Mouse (Mus musculus) common myeloid progenitor, adult 5-6 weeks (primary cell): Measurements from ENCODE around the gene 2310034G01Rik. TPM values are rescaled to one million over a fixed set of nuclear protein-coding genes. Genes with fewer than 3 reads are reported as not detected.
A peak's percentile ranks its signal among the peaks of the same experiment; 100 is the strongest.

Source experiments
- ATAC-seq: replicated peaks from 2 replicates; pipeline ENCODE4 v1.8.0; 2016; ENCODE audit warnings: low read depth, mild to moderate bottlenecking, moderate TSS enrichment, inconsistent platforms; ENCODE audit not compliant: poor library complexity, severe bottlenecking
- total RNA-seq: library from RNA; stranded (forward); fragments of 200-1000, 187-1606 nt; gene quantifications from 2 replicates; pipeline ENCODE4 v1.2.3, GENCODE M21; 2017

Gene 2310034G01Rik
- total RNA-seq, 1 experiment from 2014 or later: 2.5 TPM

- 0 out of 2 replicates have a peak, but pooled peaks have one; percentile 23 for ATAC-seq
Observed at GRCm38 (mm10) chr19:46316846-46317545, 33.1 kb downstream of the 2310034G01Rik start.

GRCm38 (mm10) chr19:46315752-46316610 lies 34.1 kb downstream of the 2310034G01Rik start:
- no peak for ATAC-seq

GRCm38 (mm10) chr19:46314872-46315742 lies 35.0 kb downstream of the 2310034G01Rik start:
- ATAC-seq: peak; percentile 42

- ATAC-seq: no peak
Observed at GRCm38 (mm10) chr19:46314151-46314601, 35.9 kb downstream of the 2310034G01Rik start.

- ATAC-seq: no peak
Observed at GRCm38 (mm10) chr19:46313591-46313990, 36.5 kb downstream of the 2310034G01Rik start.

GRCm38 (mm10) chr19:46313116-46313515 lies 37.0 kb downstream of the 2310034G01Rik start:
- ATAC-seq: no peak

GRCm38 (mm10) chr19:46312566-46312965 lies 37.5 kb downstream of the 2310034G01Rik start:
- no peak for ATAC-seq

- ATAC-seq: no peak
Observed at GRCm38 (mm10) chr19:46311341-46311740, 38.8 kb downstream of the 2310034G01Rik start.

GRCm38 (mm10) chr19:46310312-46310865 lies 39.7 kb downstream of the 2310034G01Rik start:
- ATAC-seq: no peak

GRCm38 (mm10) chr19:46309651-46310305 lies 40.3 kb downstream of the 2310034G01Rik start:
- no peak for ATAC-seq

GRCm38 (mm10) chr19:46308706-46309435 lies 41.2 kb downstream of the 2310034G01Rik start:
- ATAC-seq: peak; percentile 41

- no peak for ATAC-seq
Observed at GRCm38 (mm10) chr19:46308303-46308702, 41.8 kb downstream of the 2310034G01Rik start.

GRCm38 (mm10) chr19:46307781-46308180 lies 42.3 kb downstream of the 2310034G01Rik start:
- ATAC-seq: no peak

GRCm38 (mm10) chr19:46306751-46307289 lies 43.3 kb downstream of the 2310034G01Rik start:
- no peak for ATAC-seq

GRCm38 (mm10) chr19:46306268-46306610 lies 43.9 kb downstream of the 2310034G01Rik start:
- ATAC-seq: no peak

- ATAC-seq: peak; percentile 43
Observed at GRCm38 (mm10) chr19:46305432-46306267, 44.5 kb downstream of the 2310034G01Rik start.

GRCm38 (mm10) chr19:46304908-46305333 lies 45.2 kb downstream of the 2310034G01Rik start:
- peak; percentile 19 for ATAC-seq
